Mouse (Mus musculus) adrenal gland, adult 18-20 months (tissue): Measurements from ENCODE around the gene Otulin. TPM values are rescaled to one million over a fixed set of nuclear protein-coding genes. Genes with fewer than 3 reads are reported as not detected.

Source experiments
- DNase-seq, 2 experiments: peaks; one replicate each; pipeline ENCODE4 v3.0.0; 2021 to 2022; ENCODE audit warnings: low spot score in 2 of 2
- total RNA-seq, 2 experiments: library from RNA; stranded (reverse); gene quantifications; 1 replicate in 1 of 2; 2 replicates in 1 of 2; pipeline ENCODE4 v1.2.3; 2021

Otulin gene
- total RNA-seq, 2 experiments from 2014 or later: 29.7 to 36.2 TPM

DNA sequence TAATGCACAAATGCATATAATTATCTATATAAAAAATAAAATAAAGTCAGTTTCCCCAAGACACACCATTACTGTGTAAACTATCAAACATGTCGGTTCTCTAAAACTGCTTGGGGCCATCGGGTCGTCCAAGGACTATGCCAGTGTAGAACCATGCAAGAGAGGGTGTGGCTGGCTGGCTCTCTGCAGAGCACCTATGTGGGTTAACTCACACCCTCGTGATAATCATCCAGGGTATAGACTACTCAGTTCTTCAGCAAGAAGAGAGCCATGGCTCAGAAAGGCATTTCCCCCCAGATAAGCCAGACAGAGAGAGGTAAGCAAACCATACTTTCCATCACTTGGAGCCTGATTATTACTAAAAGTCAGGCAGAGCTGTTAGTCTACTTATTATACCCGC is 28.6 kb upstream of the Otulin start:
- no peak for DNase-seq

DNA sequence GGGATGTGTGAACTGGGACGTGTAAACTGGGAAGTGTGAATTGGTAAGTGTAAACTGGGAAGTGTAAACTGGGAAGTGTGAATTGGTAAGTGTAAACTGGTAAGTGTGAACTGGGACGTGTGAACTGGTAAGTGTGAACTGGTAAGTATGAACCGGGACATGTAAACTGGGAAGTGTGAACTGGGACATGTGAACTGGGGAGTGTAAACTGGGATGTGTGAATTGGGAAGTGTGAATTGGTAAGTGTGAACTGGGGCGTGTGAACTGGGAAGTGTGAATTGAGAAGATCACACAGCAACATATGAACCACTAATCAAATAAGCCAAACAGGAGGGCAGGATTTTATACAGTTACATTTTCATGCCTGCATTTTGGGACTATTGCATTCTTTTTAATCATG is 27.9 kb upstream of the Otulin start:
- no peak for DNase-seq

DNA sequence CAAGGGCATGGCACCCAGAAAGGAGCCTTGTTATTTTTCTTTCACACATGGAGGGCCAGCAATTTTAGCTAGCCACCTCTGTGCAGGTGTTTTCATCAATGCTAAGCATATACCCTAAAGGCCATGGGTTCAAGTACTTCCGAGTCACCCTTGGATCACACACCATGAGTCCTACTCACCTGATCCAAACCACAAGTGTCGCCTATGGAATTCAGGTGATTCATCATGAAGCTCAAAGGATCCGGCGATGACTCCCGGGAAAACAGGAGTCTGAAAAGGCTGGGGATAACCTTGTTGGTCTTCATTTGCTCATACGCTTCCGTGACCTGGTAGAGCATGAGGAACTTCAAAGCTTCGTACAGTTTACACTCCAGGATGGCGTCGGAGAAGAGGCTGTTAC is 27.4 kb upstream of the Otulin start:
- DNase-seq: no peak

DNA sequence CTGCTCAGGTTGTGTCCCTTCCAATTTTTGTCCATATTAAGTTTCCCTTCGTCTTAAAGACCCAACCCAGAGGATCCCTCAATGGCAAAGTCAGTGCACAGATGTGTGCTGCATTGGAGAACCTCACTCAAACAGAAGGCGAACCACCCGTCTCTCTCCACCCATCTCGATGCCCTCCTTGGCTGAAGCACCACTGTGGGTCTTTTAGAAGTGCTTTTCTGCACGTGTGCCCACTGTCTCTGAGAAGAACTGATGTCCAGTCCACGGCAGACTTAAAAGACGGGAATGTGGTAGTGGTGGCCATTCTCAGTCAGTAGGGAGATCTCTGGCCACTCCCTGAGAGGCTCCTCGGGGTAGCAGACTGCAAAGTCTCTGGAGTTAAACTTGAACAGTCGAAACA is 26.1 kb upstream of the Otulin start:
- DNase-seq: no peak

DNA sequence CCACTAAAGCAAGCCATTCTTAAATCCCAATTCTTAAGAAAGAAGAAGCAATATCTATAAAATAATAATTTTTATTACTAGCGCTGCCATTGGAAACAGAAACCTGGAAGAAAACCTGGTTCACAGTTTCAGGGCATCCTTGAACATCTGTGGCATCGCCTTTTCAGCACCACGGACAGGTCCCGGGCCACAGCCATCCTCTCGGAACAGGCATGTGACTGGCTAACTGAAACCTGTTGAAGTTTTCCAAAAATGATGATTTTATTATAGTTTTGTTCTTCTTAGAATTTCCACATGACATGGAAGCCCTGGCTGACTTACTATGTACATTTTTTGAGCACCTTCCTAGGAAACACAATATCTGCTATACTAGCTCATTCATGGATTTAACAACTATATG is 24.5 kb upstream of the Otulin start:
- peak; percentile 32 to 49 for DNase-seq

DNA sequence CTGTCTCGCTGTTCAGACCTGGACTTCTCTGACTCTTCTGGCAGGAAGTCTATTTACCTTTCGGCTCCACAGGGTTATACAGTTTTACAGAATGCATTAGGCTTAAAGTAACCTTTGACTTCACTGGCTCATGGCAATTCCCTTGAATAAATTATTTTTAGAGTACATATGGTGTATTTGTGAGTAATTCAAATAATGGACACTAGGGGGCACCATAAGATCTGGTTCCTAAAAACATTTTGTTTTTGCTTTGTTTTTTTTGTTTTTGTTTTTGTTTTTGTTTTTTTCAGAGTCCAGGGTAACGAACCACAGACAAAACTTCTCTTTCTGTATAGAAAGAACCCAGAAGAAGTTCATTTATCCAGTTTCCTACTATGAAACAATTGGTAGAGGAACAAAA is 17.2 kb upstream of the Otulin start:
- no peak for DNase-seq

DNA sequence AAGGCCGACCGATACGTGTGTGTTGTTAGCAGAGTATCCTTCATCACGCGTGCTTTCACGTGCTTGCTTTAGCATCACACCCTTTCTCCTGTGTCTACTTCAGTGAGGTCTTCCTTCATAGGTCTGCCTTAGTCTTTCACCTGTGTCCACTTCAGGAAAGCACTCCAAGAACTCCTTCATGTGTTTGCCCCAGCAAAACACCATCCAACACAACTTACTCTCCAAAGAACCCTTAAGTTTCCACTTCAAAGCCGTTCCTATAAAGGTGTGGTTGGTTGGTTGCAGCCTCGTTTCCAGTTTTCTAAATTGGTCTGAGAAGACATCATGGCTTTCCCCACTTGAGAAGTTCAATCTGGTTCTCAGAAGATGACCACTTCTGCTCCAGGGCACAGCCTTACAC is 16.2 kb upstream of the Otulin start:
- no peak for DNase-seq

DNA sequence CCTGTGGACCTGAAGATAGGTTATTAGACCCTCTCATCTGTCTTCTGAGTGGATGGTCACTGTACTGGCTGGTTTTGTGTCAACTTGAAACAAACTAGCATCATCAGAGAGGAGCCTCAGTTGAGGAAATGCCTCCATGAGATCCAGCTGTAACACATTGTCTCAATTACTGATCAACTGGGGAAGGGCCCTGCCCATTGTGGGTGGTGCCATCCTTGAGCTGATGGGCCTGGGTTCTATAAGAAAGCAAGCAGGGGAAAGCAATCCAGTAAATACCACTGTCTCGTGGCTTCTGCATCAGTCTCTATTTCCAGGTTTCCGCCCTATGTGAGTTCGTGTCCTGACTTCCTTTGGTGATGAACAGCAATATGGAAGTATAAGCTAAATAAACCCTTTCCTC is 14.8 kb upstream of the Otulin start:
- DNase-seq: no peak

DNA sequence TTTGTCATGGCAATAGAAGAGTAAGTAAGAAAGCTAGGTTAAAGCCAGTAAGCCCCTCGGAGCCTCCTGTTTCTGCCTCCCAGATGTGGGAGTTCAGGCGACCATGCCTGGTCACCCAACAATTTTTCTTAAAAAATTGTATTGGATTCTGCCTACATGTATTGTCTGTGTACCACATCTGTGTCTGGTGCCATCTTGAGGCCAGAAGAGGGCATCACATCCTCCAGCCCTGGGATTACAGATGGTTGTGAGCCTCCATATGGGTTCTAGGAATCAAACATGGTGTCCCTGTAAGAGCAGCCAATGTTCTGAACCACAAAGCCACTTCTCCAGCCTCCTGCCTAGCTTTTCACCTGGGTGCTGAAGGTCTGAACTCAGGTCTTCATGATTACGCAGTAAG is 12.4 kb upstream of the Otulin start:
- peak; percentile 27 to 50 for DNase-seq

DNA sequence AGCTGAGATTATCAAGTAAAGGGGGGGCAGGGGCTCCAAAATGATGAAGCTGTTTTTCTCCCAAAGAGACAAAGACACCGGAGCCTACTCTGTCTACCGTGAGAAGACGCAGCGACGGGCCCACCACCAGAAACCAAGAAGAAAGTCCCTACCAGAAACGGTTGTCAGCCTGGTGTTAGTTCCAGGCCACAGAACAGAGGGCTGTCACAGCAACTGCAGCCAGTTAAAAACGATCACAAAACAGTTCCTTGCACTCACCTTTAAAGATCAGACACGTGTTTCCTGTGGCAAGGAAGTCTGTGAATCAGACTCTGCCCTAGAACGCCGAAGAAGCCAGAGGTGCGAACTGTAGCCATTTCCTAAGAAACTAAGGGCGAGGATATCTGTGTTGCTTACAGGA is 10.7 kb upstream of the Otulin start:
- no peak for DNase-seq

DNA sequence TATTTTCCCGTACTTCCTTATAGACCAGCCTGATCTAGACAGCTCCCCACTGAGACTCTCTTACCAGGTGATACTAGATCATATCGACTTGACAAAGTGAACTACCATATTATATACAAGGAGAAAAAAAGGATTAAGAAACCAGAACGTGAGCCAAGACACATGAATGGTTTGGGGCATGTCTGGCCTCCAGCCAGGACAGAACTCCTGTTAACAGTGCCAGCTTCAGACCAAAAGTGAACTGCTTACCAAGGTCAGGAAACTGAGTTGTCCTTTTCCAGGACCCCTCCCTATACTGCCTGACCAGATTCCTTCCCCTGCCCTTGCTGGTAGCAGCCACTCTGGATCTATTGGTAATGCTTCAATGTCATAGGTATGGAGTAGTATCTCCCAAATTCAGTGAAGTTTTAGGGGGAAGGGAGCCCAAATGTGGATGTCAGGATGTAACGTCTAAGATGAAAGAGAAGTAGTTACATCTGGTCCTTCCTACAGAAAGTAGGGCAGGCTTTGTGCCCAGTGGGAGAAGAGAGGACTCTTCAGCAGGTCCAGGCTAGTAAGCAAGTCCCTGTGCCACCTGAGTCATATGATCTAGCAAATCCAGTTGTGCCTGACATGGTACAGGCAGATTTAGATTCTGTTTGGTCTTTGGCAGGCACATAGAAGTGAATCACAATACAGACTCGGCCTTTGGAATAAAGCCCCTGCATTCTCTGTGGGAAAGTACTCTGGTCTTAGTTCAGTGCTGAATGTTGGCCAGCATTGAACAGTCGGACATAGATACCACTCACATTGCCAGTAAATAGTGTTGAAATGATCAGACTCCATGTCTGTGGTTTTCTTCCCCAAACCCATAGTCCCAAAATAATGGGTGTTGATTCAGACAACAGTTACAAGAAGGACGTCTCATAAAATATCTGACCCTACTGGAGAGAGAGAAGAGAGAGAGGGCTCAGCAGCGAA is 3.7 kb upstream of the Otulin start:
- DNase-seq: no peak

DNA sequence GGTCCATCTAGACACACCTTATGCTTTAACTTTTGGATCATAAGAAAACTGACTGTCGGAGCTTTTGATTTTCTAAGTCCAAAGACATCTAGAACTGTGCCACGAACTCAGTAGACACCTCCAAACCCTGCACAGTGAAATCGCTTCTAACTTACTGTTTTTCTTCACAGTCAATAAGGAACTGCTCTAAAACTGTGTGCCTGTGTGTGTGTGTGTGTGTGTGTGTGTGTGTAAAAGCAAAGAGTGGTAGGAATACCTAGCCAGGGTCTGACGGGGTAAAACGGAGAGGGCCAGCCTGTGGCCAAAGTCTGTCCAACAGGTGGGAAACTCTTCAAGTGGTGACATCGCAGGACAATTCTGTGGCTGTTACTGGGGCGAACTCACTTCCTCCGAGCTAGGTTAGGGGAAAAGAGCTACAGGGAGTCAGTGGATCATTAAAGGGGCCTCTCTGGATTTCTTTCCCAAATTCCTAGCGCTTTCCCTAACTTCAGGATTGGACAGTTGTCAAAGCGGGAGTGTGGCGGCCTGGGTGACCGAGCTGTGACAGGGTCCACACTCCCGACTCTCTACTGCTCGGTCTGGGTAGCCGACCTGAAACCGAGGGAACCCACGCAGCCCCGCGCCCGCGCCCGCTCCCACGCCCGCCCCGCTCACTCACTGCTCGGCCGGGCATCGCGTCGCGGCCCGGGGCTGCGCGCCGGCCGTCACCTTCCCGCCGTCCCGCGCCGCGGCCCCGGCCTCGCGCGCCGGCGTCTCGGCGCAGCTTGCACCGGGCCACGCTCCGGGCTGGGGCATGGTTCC is 493 bp downstream of the Otulin start:
- DNase-seq: no peak

DNA sequence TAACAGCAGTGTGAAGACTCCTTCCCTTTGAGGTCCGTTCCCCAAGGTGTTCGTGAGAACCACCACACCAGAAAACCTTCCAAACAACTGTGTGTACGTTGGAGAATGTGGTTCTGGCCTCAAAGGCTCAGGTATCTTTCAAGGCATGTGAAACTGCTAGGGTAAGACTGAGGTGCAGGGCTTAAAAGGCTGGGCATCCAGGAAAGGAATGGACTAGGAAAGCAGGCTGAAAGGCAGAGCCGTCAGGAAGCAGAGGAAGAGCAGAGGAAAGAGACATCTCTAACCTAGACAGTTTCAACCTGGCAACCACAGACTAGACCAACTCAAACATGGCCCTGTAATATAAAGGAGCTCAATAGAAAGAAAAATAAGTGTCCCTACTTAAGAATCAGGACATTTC is 1.4 kb downstream of the Otulin start:
- no peak for DNase-seq

DNA sequence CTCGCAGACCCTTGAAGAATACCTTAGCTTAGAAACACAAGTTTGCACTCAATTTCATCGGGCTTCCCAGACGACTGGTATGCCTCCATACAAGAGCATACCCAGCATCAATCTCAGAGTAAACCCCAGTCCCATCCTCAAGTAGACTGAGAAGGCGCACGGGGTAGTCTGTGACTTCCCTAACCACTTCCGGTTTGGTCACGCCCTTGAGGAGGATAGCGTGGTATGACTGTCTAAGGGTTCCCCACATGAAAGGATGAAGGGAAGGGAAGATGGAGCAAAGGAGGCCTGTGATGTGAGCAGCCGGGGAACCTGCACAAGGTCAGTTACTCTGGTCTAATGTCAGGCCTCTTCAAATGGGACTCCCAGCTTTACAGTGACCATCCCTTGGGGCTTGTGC is 2.7 kb downstream of the Otulin start:
- DNase-seq: no peak

DNA sequence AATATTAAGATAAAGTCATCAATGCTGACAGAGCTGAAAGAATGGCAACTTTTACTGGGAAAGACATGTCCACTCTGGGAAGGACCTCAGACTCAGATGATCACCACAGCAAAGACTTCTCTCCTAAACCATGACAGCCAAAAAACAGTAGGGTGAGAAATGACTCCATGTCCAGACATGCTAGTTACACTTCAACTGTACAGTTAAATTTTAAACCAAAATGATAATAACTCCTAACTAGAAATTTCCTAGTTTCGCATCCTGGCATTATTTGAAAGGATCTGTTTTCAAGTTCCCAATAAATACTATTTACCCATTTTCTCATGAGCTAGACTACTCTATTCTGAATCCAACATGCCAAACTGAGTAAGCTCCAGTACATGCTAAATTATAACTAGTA is 4.2 kb downstream of the Otulin start:
- DNase-seq: no peak

DNA sequence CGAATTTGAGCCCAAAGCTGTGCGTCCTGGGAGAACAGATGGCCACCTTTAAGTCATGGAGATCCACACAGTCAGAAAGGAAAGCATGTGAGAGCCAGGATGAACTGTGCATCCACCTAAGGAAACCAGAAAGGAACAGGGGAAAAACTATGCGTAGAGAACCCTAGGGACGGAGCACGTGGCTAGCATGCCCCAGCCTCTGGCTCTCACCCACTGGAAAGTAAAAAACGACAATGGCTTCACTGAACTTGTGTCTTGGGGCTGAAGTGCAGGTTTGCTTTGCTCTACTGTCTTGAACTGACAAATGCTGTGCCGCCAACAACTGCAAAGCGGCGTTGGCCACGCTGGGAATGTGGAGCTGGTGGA is 4.6 kb downstream of the Otulin start:
- no peak for DNase-seq

DNA sequence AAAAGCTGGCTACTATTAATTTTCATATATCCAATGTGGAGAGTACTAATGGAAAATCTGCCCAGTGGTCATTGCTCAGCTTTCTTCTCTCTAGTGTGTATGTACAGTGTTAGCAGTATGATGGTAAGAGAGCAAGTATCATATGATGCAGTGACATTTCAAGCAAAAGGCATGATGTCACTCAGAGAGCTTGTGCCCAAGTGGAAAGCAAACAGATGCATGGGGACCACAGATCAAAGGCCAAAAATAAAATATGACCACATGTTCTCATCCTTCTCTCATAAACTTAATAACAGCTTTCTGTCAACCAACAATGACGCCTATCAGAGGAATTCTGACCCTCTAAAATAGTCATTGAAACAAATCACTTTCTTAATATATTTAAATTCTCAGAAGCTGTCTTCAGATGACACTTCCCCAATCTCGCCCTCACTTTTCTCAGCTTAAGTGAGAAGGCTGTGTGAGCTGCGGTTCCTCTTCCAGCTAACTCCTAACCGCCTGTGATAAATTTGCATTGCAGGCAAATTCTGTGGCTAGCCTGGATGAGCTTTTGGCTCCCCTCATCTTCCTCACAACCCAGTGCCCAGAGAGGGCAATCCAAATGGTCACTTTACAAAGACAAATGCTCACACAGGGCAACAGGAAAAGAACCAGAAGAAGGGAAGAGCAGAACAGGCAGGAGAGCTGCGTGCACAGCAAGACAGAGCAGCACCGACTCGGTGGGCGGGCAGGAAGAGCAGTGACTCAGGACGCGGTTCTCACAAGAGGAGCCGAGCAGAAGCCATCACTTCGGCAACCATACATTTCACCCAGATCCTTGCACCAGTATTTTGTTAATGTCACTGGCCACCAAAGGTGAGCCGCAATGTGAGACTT is 5.2 kb downstream of the Otulin start:
- DNase-seq: no peak

DNA sequence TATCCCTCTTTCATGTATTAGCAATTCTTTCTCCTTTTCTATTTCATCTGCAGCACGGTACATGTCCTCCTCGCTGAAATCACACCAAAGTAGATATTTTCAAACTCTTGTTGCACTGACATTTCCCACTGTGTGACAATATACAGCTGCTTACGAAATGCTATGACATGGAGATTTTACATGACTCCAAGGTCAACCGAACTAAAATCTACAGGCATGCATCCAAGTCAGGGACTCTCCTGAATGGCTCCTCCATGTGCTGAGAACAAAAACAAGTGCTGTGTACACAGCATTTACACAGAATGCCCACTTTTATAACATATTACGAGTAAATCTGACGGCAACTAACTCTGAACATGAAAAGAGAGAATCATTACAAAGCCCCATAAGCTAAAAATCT is 7.2 kb downstream of the Otulin start:
- no peak for DNase-seq

DNA sequence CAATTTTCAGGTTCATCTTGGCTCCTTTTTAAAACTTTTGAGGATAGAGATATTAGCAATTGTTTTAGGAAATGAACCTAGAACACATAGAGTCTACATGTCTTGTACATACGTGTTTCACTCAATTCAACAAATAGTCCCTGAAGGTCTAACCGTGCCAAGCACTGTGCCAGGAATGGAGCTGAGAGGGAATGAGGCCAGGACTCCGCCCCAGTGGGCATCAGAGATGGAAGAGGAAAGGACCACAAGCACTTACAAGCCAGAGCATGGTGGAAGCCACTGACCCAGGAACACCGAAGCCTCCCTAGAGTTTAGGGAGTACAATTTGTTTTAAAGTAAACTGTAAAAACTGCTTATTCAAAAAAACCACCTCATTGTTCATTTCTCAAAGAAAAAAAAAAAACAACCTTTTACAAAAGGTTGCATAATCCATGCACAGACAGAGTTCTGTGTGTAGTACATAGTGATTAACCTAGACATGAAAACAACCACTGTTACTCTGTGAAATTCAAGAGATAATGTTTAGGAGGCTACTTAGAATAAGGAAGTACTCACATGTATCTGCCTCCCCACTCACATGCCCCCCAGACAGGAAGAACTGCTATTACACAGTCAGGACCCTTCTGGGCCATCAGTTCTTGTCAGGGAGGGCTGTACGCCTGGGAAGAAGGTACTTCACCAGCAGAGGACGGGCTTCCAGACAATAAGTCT is 9.9 kb downstream of the Otulin start:
- DNase-seq: no peak

DNA sequence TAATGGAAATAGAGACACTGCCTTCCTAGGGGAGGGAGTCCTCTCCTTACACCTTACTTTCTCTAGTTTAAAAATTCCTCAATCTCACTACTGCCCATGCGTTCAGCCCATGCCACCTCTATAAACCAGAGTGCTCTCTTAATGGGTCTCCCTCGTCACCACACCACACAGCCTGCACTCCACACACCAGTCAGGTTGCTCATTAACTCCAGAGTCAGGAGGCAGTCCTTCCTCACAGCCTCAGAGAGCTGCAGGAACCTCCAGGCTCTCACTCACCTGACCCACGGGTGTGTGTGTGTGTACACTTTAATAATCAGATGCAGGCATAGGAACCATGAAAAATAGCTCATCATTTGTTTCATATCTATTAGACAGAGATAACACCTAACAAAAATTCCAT is 10.8 kb downstream of the Otulin start:
- no peak for DNase-seq
